Mouse (Mus musculus): ENCODE measurements around the gene Ift172. TPM values are rescaled to one million over a fixed set of nuclear protein-coding genes. Genes with fewer than 3 reads are reported as not detected.

Gene Ift172
- 28.8 and 30.8 TPM in 2 replicates for polyA plus RNA-seq (2014; fragmentation: Nextera tagmentation; extraction: Ambion mirVana)

DNA sequence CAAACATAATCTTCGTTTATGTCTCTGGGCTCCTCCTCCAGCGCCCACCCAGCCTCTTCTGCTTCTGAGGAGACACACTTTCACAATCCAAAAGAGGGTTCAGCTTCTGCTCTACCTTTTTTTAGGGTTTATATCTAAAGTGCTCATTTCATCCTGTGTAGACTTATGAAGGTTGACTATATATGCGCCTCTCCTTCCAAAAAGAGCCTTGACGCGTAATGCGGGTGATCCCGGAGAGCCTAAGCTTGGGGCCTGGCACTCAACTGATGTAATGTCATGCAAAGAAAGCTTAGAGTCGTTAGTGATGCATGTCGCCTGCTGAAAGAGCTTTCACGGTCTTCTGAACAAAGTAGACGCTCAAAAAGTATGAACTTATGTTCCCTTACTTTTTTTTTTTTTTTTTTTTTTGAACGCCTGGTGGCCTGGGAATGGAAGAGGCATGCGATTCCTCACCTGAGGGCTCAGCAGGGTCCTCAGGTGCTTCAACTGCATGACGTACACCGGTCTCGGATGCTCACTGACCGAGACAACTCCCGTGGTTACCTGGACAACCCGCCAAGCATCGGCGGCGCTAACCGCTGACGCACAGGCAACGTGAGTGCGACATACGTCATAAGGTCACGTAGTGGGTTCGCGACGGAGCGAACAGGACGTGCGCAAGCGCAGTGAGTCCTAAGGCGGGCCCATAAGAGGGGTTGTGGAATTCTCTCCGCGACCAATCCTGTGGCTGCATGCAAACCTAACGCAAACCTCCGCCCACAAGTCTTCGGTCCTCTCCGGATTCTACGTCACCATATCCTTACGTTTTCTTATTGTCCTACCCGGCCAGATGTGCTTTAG is at the start of gene Ift172:
TSS of gene Ift172 (minus strand) at position 596 of the 840 bp plus-strand sequence.
- H3K36me3 ChIP-seq (ENCODE audit: control insufficient read depth, insufficient read depth, low read length) = no peaks in the 10 kb centered on the region; the same call in 1 of the 2 replicates
- peak within 1 kb of the TSS; percentile 52; the same call in 1 of the 2 replicates for H3K27ac ChIP-seq (ENCODE audit: low read depth, low read length)
- peak; percentile 98 for DNase-seq (ENCODE audit: low spot score)
- peak within 1 kb of the TSS; percentile 41 for H3K4me3 ChIP-seq (ENCODE audit: low read depth, low read length)
- H3K27me3 ChIP-seq (ENCODE audit: control insufficient read depth, insufficient read depth, low read length) = no peaks in the 10 kb centered on the region
- H3K9ac ChIP-seq (ENCODE audit: low read depth, low read length) = peak within 1 kb of the TSS; percentile 53
- ATAC-seq (ENCODE audit: low FRiP score) = peak; percentile 91
- H3K9me3 ChIP-seq (ENCODE audit: control insufficient read depth, low read length) = no peaks in the 10 kb centered on the region
- peak within 1 kb of the TSS; percentile 68 for H3K4me2 ChIP-seq (replicated peaks; ENCODE audit: low read depth, low read length)
- 4% methylated on average over 45 of the region's 45 CpGs for WGBS
- H3K4me1 ChIP-seq (replicated peaks; ENCODE audit: control insufficient read depth, insufficient read depth, low read length) = peaks cover 10% of the 10 kb centered on the region

DNA sequence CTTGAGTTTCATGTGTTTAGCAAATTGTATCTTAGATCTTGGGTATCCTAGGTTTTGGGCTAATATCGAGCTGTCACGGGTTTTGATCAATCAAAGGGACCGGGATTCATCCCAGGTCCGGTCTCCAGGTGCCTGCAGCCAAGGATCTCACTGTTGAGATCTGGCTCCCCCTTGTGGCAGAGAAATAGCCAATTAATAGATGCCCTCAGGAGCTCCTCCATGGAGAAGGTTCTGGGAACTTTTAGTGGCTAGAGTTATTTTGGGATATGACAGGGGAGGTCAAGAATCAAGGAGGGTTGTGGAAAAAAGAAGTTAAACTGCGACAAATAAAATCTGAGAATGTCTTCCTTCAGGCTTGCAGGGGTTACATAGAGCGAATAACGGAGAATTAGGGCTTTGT is 37.3 kb upstream of the Ift172 start:
- H3K4me1 ChIP-seq (replicated peaks; ENCODE audit: control insufficient read depth, insufficient read depth, low read length) = no peaks in the 10 kb centered on the region
- no peak overlapping the region for H3K4me3 ChIP-seq (ENCODE audit: low read depth, low read length)
- no peaks in the 10 kb centered on the region for H3K36me3 ChIP-seq (ENCODE audit: control insufficient read depth, insufficient read depth, low read length)
- H3K9me3 ChIP-seq (ENCODE audit: control insufficient read depth, low read length) = no peaks in the 10 kb centered on the region
- 38% methylated on average over 7 of the region's 7 CpGs for WGBS
- DNase-seq (ENCODE audit: low spot score) (peak; percentile 76), ATAC-seq (ENCODE audit: low FRiP score) (no peak)
- H3K27me3 ChIP-seq (ENCODE audit: control insufficient read depth, insufficient read depth, low read length) = no peaks in the 10 kb centered on the region
- H3K4me2 ChIP-seq (replicated peaks; ENCODE audit: low read depth, low read length) = no peak overlapping the region
- no peak overlapping the region for H3K27ac ChIP-seq (ENCODE audit: low read depth, low read length)
- no peak overlapping the region for H3K9ac ChIP-seq (ENCODE audit: low read depth, low read length)

DNA sequence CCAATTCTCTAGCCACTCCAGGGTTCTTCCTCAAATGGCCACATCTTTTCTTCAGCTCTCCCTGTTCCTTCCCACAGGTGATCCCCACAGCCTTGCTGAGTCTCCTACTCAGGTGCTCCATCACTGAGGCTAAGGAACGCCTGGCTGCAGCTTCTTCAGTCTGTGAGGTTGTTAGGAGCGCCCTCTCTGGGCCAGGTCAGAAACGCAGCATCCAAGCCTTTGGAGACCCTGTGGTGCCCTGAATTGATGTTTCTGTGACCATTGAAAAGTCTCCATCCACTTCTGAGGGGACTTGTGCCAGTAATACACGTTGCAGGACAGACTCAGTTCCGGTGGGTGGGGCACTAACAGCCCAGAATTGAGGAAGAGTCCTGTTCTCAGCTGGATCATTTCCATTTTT is 35.9 kb upstream of the Ift172 start:
- no peaks in the 10 kb centered on the region for H3K4me1 ChIP-seq (replicated peaks; ENCODE audit: control insufficient read depth, insufficient read depth, low read length)
- no peaks in the 10 kb centered on the region for H3K9me3 ChIP-seq (ENCODE audit: control insufficient read depth, low read length)
- H3K4me3 ChIP-seq (ENCODE audit: low read depth, low read length) = no peak overlapping the region
- no peaks in the 10 kb centered on the region for H3K36me3 ChIP-seq (ENCODE audit: control insufficient read depth, insufficient read depth, low read length)
- H3K27me3 ChIP-seq (ENCODE audit: control insufficient read depth, insufficient read depth, low read length) = no peaks in the 10 kb centered on the region
- DNase-seq (ENCODE audit: low spot score) = peak; percentile 22
- no peak for ATAC-seq (ENCODE audit: low FRiP score)
- 17% methylated on average over 5 of the region's 5 CpGs for WGBS
- no peak overlapping the region for H3K4me2 ChIP-seq (replicated peaks; ENCODE audit: low read depth, low read length)
- no peak overlapping the region for H3K9ac ChIP-seq (ENCODE audit: low read depth, low read length)
- no peak overlapping the region for H3K27ac ChIP-seq (ENCODE audit: low read depth, low read length)

DNA sequence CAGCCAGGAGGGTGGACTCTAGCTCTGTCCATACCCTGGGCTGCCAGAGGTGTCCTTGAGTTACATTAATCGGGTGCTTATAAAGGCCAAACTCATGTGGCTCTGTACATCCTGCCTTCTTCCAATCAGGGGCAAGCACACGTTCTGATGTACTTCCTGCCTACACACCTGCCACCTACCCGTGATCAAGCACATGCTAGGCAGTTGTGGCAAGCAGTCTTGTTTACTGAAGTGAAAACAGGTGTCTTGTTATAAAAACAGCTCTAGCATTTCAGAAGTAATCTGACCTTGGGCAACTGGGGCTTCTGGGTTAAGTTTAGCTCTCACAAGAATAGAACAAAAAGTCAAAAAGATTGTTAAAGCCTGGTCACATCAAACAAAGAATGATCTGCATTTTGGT is 33.2 kb upstream of the Ift172 start:
- Histone ChIP-seq H3K4me2 (replicated peaks; ENCODE audit: low read depth, low read length) (no peak overlapping the region), H3K36me3 (ENCODE audit: control insufficient read depth, insufficient read depth, low read length) (no peaks in the 10 kb centered on the region), H3K27me3 (ENCODE audit: control insufficient read depth, insufficient read depth, low read length) (no peaks in the 10 kb centered on the region), H3K27ac (ENCODE audit: low read depth, low read length) (no peak overlapping the region), H3K9me3 (ENCODE audit: control insufficient read depth, low read length) (no peaks in the 10 kb centered on the region), H3K4me3 (ENCODE audit: low read depth, low read length) (no peak overlapping the region), H3K9ac (ENCODE audit: low read depth, low read length) (no peak overlapping the region), H3K4me1 (replicated peaks; ENCODE audit: control insufficient read depth, insufficient read depth, low read length) (no peaks in the 10 kb centered on the region)
- 71% methylated on average over 3 of the region's 3 CpGs for WGBS
- DNase-seq (ENCODE audit: low spot score) = no peak
- no peak for ATAC-seq (ENCODE audit: low FRiP score)

DNA sequence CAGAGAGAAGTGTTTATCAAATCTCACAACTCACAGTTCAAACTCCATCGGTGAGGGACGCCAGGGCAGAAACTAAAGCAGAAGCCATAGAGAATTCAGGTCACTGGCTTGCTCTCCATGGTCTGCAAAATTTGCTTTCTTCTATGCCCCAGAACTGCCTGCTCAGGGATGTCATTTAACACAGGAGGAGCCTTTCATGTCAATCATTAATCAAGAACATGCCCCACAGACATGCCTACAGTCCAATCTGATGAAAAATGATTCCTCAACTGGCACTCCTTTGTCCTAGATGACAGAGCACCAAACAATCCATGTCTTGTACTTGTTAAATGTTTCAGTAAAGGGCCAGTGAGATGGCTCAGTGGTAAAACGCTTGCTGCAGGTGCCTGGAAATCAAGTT is 31.9 kb upstream of the Ift172 start:
- no peak overlapping the region for H3K4me3 ChIP-seq (ENCODE audit: low read depth, low read length)
- no peak overlapping the region for H3K4me2 ChIP-seq (replicated peaks; ENCODE audit: low read depth, low read length)
- no peaks in the 10 kb centered on the region for H3K36me3 ChIP-seq (ENCODE audit: control insufficient read depth, insufficient read depth, low read length)
- H3K9ac ChIP-seq (ENCODE audit: low read depth, low read length) = no peak overlapping the region
- ATAC-seq (ENCODE audit: low FRiP score) (no peak), DNase-seq (ENCODE audit: low spot score) (no peak)
- no peaks in the 10 kb centered on the region for H3K4me1 ChIP-seq (replicated peaks; ENCODE audit: control insufficient read depth, insufficient read depth, low read length)
- 84% methylated on average over 3 of the region's 3 CpGs for WGBS
- H3K9me3 ChIP-seq (ENCODE audit: control insufficient read depth, low read length) = no peaks in the 10 kb centered on the region
- no peaks in the 10 kb centered on the region for H3K27me3 ChIP-seq (ENCODE audit: control insufficient read depth, insufficient read depth, low read length)
- no peak overlapping the region for H3K27ac ChIP-seq (ENCODE audit: low read depth, low read length)

DNA sequence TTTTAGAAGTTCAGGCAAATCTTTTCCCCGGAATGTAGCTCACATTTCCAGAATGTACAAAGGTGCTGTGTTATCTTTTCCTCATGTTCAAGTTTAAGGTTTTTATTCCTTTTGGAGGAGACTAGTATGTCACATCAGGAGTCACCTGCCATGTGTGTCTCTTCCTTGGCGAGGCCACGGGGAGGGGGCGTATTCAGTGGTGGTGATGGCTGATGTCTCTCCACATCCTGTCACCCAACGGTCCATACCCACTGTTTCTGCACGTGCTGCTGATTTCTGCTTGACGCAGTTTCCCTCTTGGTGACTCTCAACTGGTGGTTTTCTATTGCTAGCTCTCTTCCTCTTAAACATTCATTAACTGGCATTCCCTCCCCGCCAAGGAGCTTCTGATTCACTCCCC is 21.9 kb upstream of the Ift172 start:
- Histone ChIP-seq H3K4me3 (ENCODE audit: low read depth, low read length) (no peak overlapping the region), H3K9me3 (ENCODE audit: control insufficient read depth, low read length) (no peaks in the 10 kb centered on the region), H3K4me1 (replicated peaks; ENCODE audit: control insufficient read depth, insufficient read depth, low read length) (no peaks in the 10 kb centered on the region), H3K4me2 (replicated peaks; ENCODE audit: low read depth, low read length) (no peak overlapping the region), H3K27ac (ENCODE audit: low read depth, low read length) (no peak overlapping the region), H3K9ac (ENCODE audit: low read depth, low read length) (no peak overlapping the region), H3K27me3 (ENCODE audit: control insufficient read depth, insufficient read depth, low read length) (no peaks in the 10 kb centered on the region), H3K36me3 (ENCODE audit: control insufficient read depth, insufficient read depth, low read length) (no peaks in the 10 kb centered on the region)
- ATAC-seq (ENCODE audit: low FRiP score) = no peak
- 90% methylated on average over 8 of the region's 8 CpGs for WGBS
- DNase-seq (ENCODE audit: low spot score) = no peak

DNA sequence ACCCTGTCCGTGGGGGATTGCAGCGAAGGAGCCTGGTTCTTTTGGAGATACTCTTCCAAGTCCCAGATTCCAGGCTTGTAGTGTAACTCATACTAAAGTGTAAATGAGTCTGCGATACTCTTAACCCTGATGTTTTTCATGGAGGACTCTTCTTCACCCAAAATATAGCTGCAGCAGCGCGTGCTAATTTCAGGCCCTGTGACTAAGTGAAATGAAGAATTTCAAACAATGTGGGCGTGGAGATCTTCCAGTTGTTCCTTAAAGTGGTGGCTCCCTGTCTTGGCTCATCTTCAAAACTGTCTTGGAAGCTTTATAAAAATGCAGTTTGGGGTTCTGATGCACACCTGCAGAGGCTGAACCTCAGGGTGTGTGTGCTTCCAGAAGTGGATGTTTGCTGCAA is 12.2 kb upstream of the Ift172 start:
- DNase-seq (ENCODE audit: low spot score) (no peak), ATAC-seq (ENCODE audit: low FRiP score) (no peak)
- Histone ChIP-seq H3K9ac (ENCODE audit: low read depth, low read length) (no peak overlapping the region), H3K4me2 (replicated peaks; ENCODE audit: low read depth, low read length) (no peak overlapping the region), H3K36me3 (ENCODE audit: control insufficient read depth, insufficient read depth, low read length) (no peaks in the 10 kb centered on the region), H3K9me3 (ENCODE audit: control insufficient read depth, low read length) (no peaks in the 10 kb centered on the region), H3K27me3 (ENCODE audit: control insufficient read depth, insufficient read depth, low read length) (no peaks in the 10 kb centered on the region), H3K27ac (ENCODE audit: low read depth, low read length) (no peak overlapping the region), H3K4me3 (ENCODE audit: low read depth, low read length) (no peak overlapping the region), H3K4me1 (replicated peaks; ENCODE audit: control insufficient read depth, insufficient read depth, low read length) (no peaks in the 10 kb centered on the region)
- 93% methylated on average over 6 of the region's 6 CpGs for WGBS

DNA sequence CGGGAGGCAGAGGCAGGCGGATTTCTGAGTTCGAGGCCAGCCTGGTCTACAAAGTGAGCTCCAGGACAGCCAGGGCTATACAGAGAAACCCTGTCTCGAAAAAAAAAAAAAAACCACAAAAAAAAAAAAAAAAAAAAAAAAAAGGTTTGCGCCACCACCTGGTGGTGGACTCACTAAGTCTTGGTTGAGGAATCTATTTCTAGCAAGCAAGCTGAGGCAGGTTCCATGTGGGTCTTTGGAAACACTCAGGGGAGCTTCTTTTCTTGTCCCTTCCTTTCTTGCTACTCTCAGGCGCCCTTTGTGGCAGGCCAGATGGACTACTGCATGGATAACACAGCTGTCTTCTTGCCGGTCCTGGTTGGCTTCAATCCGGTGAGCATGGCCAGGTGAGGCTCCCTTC is 10.9 kb upstream of the Ift172 start:
- WGBS = 82% methylated on average over 7 of the region's 8 CpGs
- no peaks in the 10 kb centered on the region for H3K36me3 ChIP-seq (ENCODE audit: control insufficient read depth, insufficient read depth, low read length)
- no peaks in the 10 kb centered on the region for H3K9me3 ChIP-seq (ENCODE audit: control insufficient read depth, low read length)
- no peak overlapping the region for H3K4me3 ChIP-seq (ENCODE audit: low read depth, low read length)
- no peaks in the 10 kb centered on the region for H3K4me1 ChIP-seq (replicated peaks; ENCODE audit: control insufficient read depth, insufficient read depth, low read length)
- no peaks in the 10 kb centered on the region for H3K27me3 ChIP-seq (ENCODE audit: control insufficient read depth, insufficient read depth, low read length)
- H3K9ac ChIP-seq (ENCODE audit: low read depth, low read length) = no peak overlapping the region
- H3K4me2 ChIP-seq (replicated peaks; ENCODE audit: low read depth, low read length) = no peak overlapping the region
- H3K27ac ChIP-seq (ENCODE audit: low read depth, low read length) = no peak overlapping the region
- ATAC-seq (ENCODE audit: low FRiP score) (no peak), DNase-seq (ENCODE audit: low spot score) (no peak)

DNA sequence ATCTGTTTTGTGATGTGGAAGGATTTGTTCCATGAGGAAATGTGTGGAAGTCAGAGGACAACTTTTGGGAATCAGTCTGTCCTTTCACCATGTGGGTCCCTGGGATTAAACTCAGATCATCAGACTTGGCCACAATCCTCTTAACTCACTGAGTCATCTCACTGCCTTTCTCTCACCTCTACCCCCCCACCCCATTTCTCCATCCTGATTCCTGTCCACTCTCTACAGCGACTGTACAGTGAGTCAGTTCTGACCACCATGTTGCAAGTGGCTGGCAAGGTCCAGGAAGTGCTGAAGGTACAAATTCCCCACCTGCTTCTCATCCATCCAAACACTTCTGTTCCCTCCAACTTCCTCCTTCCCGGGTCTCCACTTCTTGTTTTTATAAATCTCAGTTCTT is 7.6 kb upstream of the Ift172 start:
- Histone ChIP-seq H3K4me2 (replicated peaks; ENCODE audit: low read depth, low read length) (no peak overlapping the region), H3K27ac (ENCODE audit: low read depth, low read length) (no peak overlapping the region), H3K4me3 (ENCODE audit: low read depth, low read length) (no peak overlapping the region), H3K9ac (ENCODE audit: low read depth, low read length) (no peak overlapping the region), H3K27me3 (ENCODE audit: control insufficient read depth, insufficient read depth, low read length) (no peaks in the 10 kb centered on the region), H3K36me3 (ENCODE audit: control insufficient read depth, insufficient read depth, low read length) (no peaks in the 10 kb centered on the region), H3K9me3 (ENCODE audit: control insufficient read depth, low read length) (no peaks in the 10 kb centered on the region), H3K4me1 (replicated peaks; ENCODE audit: control insufficient read depth, insufficient read depth, low read length) (peaks cover 8% of the 10 kb centered on the region)
- WGBS = 69% methylated on average over 2 of the region's 2 CpGs
- DNase-seq (ENCODE audit: low spot score) = no peak
- no peak for ATAC-seq (ENCODE audit: low FRiP score)

Measured in hindbrain, embryonic 11.5 days (tissue).